Mouse (Mus musculus) MEL (cell line): ENCODE data around the gene Rps6ka4. TPM values are rescaled to one million over a fixed set of nuclear protein-coding genes. Genes with fewer than 3 reads are reported as not detected.

ENCODE experiments used
- DNase-seq: peaks from one replicate; pipeline ENCODE4 v3.0.0; 2011; ENCODE audit warnings: low read depth, low spot score
- H3K27ac ChIP-seq: 2 replicates; pipeline ENCODE4 v1.5.1; 2012; ENCODE audit warnings: low read depth, mild to moderate bottlenecking, control low read depth, low read length, moderate library complexity; ENCODE audit not compliant: control insufficient read depth
- H3K27me3 ChIP-seq, 2 experiments: fragments of 150-350 bp in 1 of 2; sonication (generic) in 1 of 2; 2 replicates each; pipeline ENCODE4 v1.6.1; 2012; ENCODE audit warnings: low read length in 2 of 2, mild to moderate bottlenecking in 2 of 2, improper control_type of control experiment in 1 of 2, moderate library complexity in 1 of 2; ENCODE audit not compliant: insufficient read depth in 2 of 2, control insufficient read depth in 1 of 2
- H3K36me3 ChIP-seq, 2 experiments: 2 replicates each; pipeline ENCODE4 v1.6.1; 2012 to 2014; ENCODE audit warnings: low read length in 2 of 2, improper control_type of control experiment in 1 of 2, inconsistent platforms in 1 of 2, mild to moderate bottlenecking in 1 of 2; ENCODE audit not compliant: insufficient read depth in 2 of 2, control insufficient read depth in 1 of 2
- H3K4me1 ChIP-seq, 2 experiments: fragments of 150-350 bp in 1 of 2; sonication (generic) in 1 of 2; 2 replicates each; pipeline ENCODE4 v1.6.1; 2012; ENCODE audit warnings: low read length in 2 of 2, improper control_type of control experiment in 1 of 2, mild to moderate bottlenecking in 1 of 2; ENCODE audit not compliant: insufficient read depth in 2 of 2, control insufficient read depth in 1 of 2
- H3K4me3 ChIP-seq, 2 experiments: fragments of 150-350 bp in 1 of 2; sonication (generic) in 1 of 2; 2 replicates each; pipeline ENCODE4 v1.5.1; 2012; ENCODE audit warnings: low read depth in 2 of 2, low read length in 2 of 2, mild to moderate bottlenecking in 2 of 2, moderate library complexity in 2 of 2, control low read depth in 1 of 2, improper control_type of control experiment in 1 of 2; ENCODE audit not compliant: control insufficient read depth in 1 of 2, insufficient read depth in 1 of 2
- H3K79me2 ChIP-seq: 2 replicates; pipeline ENCODE4 v1.6.1; 2012; ENCODE audit warnings: mild to moderate bottlenecking, low read length, moderate library complexity; ENCODE audit not compliant: control insufficient read depth, poor library complexity, insufficient read depth
- H3K9ac ChIP-seq: 2 replicates; pipeline ENCODE4 v1.6.1; 2012; ENCODE audit warnings: low read depth, mild to moderate bottlenecking, control low read depth, low read length, moderate library complexity; ENCODE audit not compliant: control insufficient read depth, poor library complexity, severe bottlenecking
- H3K9me3 ChIP-seq: fragments of 150-350 bp; sonication (generic); replicated peaks from 2 replicates; pipeline ENCODE4 v1.6.1; 2012; ENCODE audit warnings: mild to moderate bottlenecking, low read length, improper control_type of control experiment, moderate library complexity; ENCODE audit not compliant: insufficient read depth
- BHLHE40 ChIP-seq: IDR thresholded peaks from 2 replicates; pipeline ENCODE4 v1.6.1; 2012; ENCODE audit warnings: low read depth, mild to moderate bottlenecking, inconsistent platforms, low read length, improper control_type of control experiment, borderline replicate concordance
- CHD1 ChIP-seq: IDR thresholded peaks from 2 replicates; pipeline ENCODE4 v1.6.1; 2012; ENCODE audit warnings: low read depth, mild to moderate bottlenecking, inconsistent platforms, low read length, improper control_type of control experiment
- CHD2 ChIP-seq: IDR thresholded peaks from 2 replicates; pipeline ENCODE4 v1.6.1; 2011; ENCODE audit warnings: low read length, improper control_type of control experiment
- ELF1 ChIP-seq: IDR thresholded peaks from 2 replicates; pipeline ENCODE4 v1.6.1; 2014; ENCODE audit warnings: low read depth, mild to moderate bottlenecking, inconsistent platforms, low read length, improper control_type of control experiment, moderate library complexity
- GATA1 ChIP-seq: IDR thresholded peaks from 2 replicates; pipeline ENCODE4 v1.6.1; 2011; ENCODE audit warnings: low read depth, low read length, improper control_type of control experiment
- KAT2A ChIP-seq: conservative IDR thresholded peaks from 2 replicates; pipeline ENCODE4 v1.6.1; 2012; ENCODE audit warnings: low read depth, low read length, improper control_type of control experiment, inconsistent platforms
- MAFK ChIP-seq: IDR thresholded peaks from 2 replicates; pipeline ENCODE4 v1.6.1; 2011; ENCODE audit warnings: low read depth, mild to moderate bottlenecking, low read length, improper control_type of control experiment, borderline replicate concordance
- MAX ChIP-seq: IDR thresholded peaks from 2 replicates; pipeline ENCODE4 v1.6.1; 2011; ENCODE audit warnings: low read length, improper control_type of control experiment
- MAZ ChIP-seq: IDR thresholded peaks from 2 replicates; pipeline ENCODE4 v1.6.1; 2012; ENCODE audit warnings: low read depth, mild to moderate bottlenecking, inconsistent platforms, low read length, improper control_type of control experiment
- NELFE ChIP-seq: IDR thresholded peaks from 2 replicates; pipeline ENCODE4 v1.6.1; 2011; ENCODE audit warnings: low read depth, low read length, improper control_type of control experiment
- NRF1 ChIP-seq: IDR thresholded peaks from 2 replicates; pipeline ENCODE4 v1.6.1; 2014; ENCODE audit warnings: low read depth, mild to moderate bottlenecking, inconsistent platforms, low read length, improper control_type of control experiment, moderate library complexity; ENCODE audit not compliant: poor library complexity, insufficient read depth, severe bottlenecking
- POLR2A ChIP-seq, 2 experiments: IDR thresholded peaks; 2 replicates each; pipeline ENCODE4 v1.6.1; 2011 to 2012; ENCODE audit warnings: low read length in 2 of 2, mild to moderate bottlenecking in 2 of 2, control low read depth in 1 of 2, improper control_type of control experiment in 1 of 2, low read depth in 1 of 2, moderate library complexity in 1 of 2; ENCODE audit not compliant: control insufficient read depth in 1 of 2, insufficient read depth in 1 of 2, poor library complexity in 1 of 2
- POLR2AphosphoS2 ChIP-seq: IDR thresholded peaks from 2 replicates; pipeline ENCODE4 v1.6.1; 2011; ENCODE audit warnings: low read length, improper control_type of control experiment
- POLR2AphosphoS5 ChIP-seq: IDR thresholded peaks from 2 replicates; pipeline ENCODE4 v1.6.1; 2012; ENCODE audit warnings: low read depth, borderline replicate concordance, mild to moderate bottlenecking, inconsistent platforms, low read length, moderate library complexity, mixed read lengths
- RCOR1 ChIP-seq: IDR thresholded peaks from 2 replicates; pipeline ENCODE4 v1.6.1; 2012; ENCODE audit warnings: low read depth, mild to moderate bottlenecking, inconsistent platforms, low read length, improper control_type of control experiment
- SIN3A ChIP-seq: IDR thresholded peaks from 2 replicates; pipeline ENCODE4 v1.6.1; 2012; ENCODE audit warnings: low read length, improper control_type of control experiment, inconsistent platforms
- SMC3 ChIP-seq: IDR thresholded peaks from 2 replicates; pipeline ENCODE4 v1.6.1; 2011; ENCODE audit warnings: low read depth, low read length, improper control_type of control experiment
- TBP ChIP-seq: IDR thresholded peaks from 2 replicates; pipeline ENCODE4 v1.8.0; 2011; ENCODE audit warnings: low read depth, low read length, improper control_type of control experiment
- TCF12 ChIP-seq: IDR thresholded peaks from 2 replicates; pipeline ENCODE4 v1.6.1; 2014; ENCODE audit warnings: low read depth, mild to moderate bottlenecking, inconsistent platforms, low read length, improper control_type of control experiment, moderate library complexity
- UBTF ChIP-seq: IDR thresholded peaks from 2 replicates; pipeline ENCODE4 v1.6.1; 2012; ENCODE audit warnings: low read depth, mild to moderate bottlenecking, inconsistent platforms, low read length, improper control_type of control experiment, moderate library complexity, borderline replicate concordance; ENCODE audit not compliant: insufficient read depth
- ZMIZ1 ChIP-seq: IDR thresholded peaks from 2 replicates; pipeline ENCODE4 v1.6.1; 2012; ENCODE audit warnings: low read depth, mild to moderate bottlenecking, inconsistent platforms, low read length, improper control_type of control experiment, moderate library complexity
- polyA plus RNA-seq, 2 experiments: library from polyadenylated mRNA; stranded (reverse) in 1 of 2; unstranded in 1 of 2; fragments of >175 nt in 1 of 2; fragments of >200 nt in 1 of 2; gene quantifications; 2 replicates each; pipeline versions ENCODE4 v1.2.1 to v1.2.4; 2012; ENCODE audit warnings: low replicate concordance in 2 of 2, low read depth in 1 of 2; ENCODE audit not compliant: insufficient read length in 2 of 2, insufficient read depth in 1 of 2, missing spikeins in 1 of 2
- total RNA-seq: library from RNA; depleted of rRNA; stranded (reverse); fragments of 300-350 nt; gene quantifications from 2 replicates; pipeline ENCODE4 v1.2.3, GENCODE M21; 2012

The Rps6ka4 gene
- total and polyA plus RNA-seq, 3 experiments, result 4.7 to 7.3 TPM; not detected in 1

- DNase-seq, result no peak
- Histone ChIP-seq H3K4me3 (no peak overlapping the region), H3K27ac (no peak overlapping the region), H3K9ac (no peak overlapping the region), H3K27me3 (no peaks in the 10 kb centered on the region), H3K36me3 (no peaks in the 10 kb centered on the region; a peak in 1 of 4 replicates), H3K79me2 (no peaks in the 10 kb centered on the region), H3K4me1 (no peaks in the 10 kb centered on the region), H3K9me3 (no peaks in the 10 kb centered on the region)
- TF ChIP-seq KAT2A (no peak), NRF1 (no peak), RCOR1 (no peak), SMC3 (no peak), BHLHE40 (no peak), POLR2AphosphoS2 (no peak), UBTF (no peak)
Observed at GRCm38 (mm10) chr19:6826601-6827000, 13.8 kb downstream of the Rps6ka4 start.

- H3K4me3 ChIP-seq, result no peak overlapping the region
Observed at GRCm38 (mm10) chr19:6825384-6825783, 15.1 kb downstream of the Rps6ka4 start.

DNA sequence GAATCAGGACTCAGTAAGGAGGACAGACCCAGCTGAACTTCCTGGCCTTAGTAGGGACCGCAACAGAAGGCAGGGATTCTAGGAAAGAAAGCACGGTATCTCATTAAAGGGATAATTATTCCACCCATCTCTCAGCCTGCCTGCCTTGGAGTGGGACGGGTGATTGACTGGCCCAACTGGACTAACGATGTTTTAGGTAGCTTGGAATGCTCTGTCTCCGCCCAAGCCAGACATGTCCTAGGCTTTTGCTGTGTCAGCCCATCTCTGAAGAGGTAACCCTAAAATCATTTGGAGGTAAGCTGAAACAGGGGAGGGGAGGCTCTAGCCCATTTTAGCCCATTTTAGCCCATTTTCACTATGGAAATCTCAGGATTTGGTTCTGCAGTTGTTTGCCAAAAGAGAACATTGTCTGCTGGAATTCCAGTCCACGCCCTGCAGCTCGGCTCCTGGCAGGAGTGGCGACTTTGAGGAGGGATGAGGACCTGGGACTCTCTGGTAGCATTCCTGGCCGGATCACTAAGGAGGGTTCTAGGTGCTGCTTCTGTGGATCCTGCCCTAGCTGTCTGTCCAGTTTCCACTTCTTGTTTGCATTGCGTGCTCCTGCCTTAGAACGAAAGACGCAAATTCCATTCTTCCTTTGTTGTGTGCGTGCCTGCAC lies 19.8 kb downstream of the Rps6ka4 start:
- no peak overlapping the region for H3K27ac ChIP-seq
- no peaks in the 10 kb centered on the region; the same call in 1 of the 2 replicates for H3K79me2 ChIP-seq
- H3K27me3 ChIP-seq, result no peaks in the 10 kb centered on the region
- no peak for DNase-seq
- no peak overlapping the region for H3K9ac ChIP-seq
- no peaks in the 10 kb centered on the region for H3K9me3 ChIP-seq
- peaks cover 0 to 11% of the 10 kb centered on the region in 2 experiments; a peak in 2 of 4 replicates for H3K36me3 ChIP-seq
- TF ChIP-seq MAFK (no peak), TCF12 (no peak), CHD1 (no peak), NRF1 (no peak), ZMIZ1 (no peak), POLR2AphosphoS5 (no peak), ELF1 (no peak), NELFE (no peak), MAX (no peak), CHD2 (no peak)
- no peak overlapping the region for H3K4me3 ChIP-seq
- peaks cover 0 to 10% of the 10 kb centered on the region in 2 experiments; a peak in 3 of 4 replicates for H3K4me1 ChIP-seq

More at GRCm38 (mm10) chr19:6825384-6825783, 15.1 kb downstream of the Rps6ka4 start:
- Histone ChIP-seq H3K79me2 (no peaks in the 10 kb centered on the region), H3K9me3 (no peaks in the 10 kb centered on the region), H3K36me3 (no peaks in the 10 kb centered on the region), H3K27me3 (no peaks in the 10 kb centered on the region), H3K4me1 (no peaks in the 10 kb centered on the region), H3K27ac (no peak overlapping the region), H3K9ac (no peak overlapping the region)
- TF ChIP-seq SMC3 (no peak), SIN3A (no peak), CHD1 (no peak), GATA1 (no peak), ELF1 (no peak), MAZ (no peak), ZMIZ1 (no peak), TBP (no peak), POLR2A (IDR thresholded peaks at IDR 0.05; ENCODE audit: control insufficient read depth in 1 of 2, insufficient read depth in 1 of 2, low read depth in 1 of 2, low read length in 2 of 2, poor library complexity in 1 of 2) (no peak)
- DNase-seq, result no peak
